Mouse (Mus musculus) inflammation-experienced regulatory T-cells, adult 6 months (primary cell): ENCODE data around the gene Dync2li1. TPM values are rescaled to one million over a fixed set of nuclear protein-coding genes. Genes with fewer than 3 reads are reported as not detected.

Source experiments
- ATAC-seq: one replicate; pipeline ENCODE4 v1.8.0; 2017
- polyA plus RNA-seq, 3 experiments: library from polyadenylated mRNA; unstranded; fragments of 100-300 nt; shearing (Covaris generic); gene quantifications; one replicate each; pipeline ENCODE4 v1.2.1; 2017

The Dync2li1 gene
- 1 to 10 TPM in 2 of 3 experiments, under 1 TPM in 1; 0.79 to 1.9 (median 1.6) TPM for polyA plus RNA-seq

- peak; percentile 100 for ATAC-seq
These were observed at the start of gene Dync2li1 for GRCm38 (mm10) chr17:84626276-84626856. Dync2li1 (plus strand) TSS chr17:84626496.

GRCm38 (mm10) chr17:84576621-84577293 is 49.5 kb upstream of the Dync2li1 start:
- ATAC-seq = no peak

- no peak for ATAC-seq
These were observed 47.0 kb upstream of the Dync2li1 start for GRCm38 (mm10) chr17:84579249-84579648.

- no peak for ATAC-seq
These were observed 46.5 kb upstream of the Dync2li1 start for GRCm38 (mm10) chr17:84579817-84580216.

- ATAC-seq = no peak
These were observed 45.5 kb upstream of the Dync2li1 start for GRCm38 (mm10) chr17:84580821-84581220.

- no peak for ATAC-seq
These were observed 44.4 kb upstream of the Dync2li1 start for GRCm38 (mm10) chr17:84581740-84582414.

GRCm38 (mm10) chr17:84584107-84584506 is 42.2 kb upstream of the Dync2li1 start:
- no peak for ATAC-seq

GRCm38 (mm10) chr17:84585104-84585503 is 41.2 kb upstream of the Dync2li1 start:
- no peak for ATAC-seq

GRCm38 (mm10) chr17:84590065-84590464 is 36.2 kb upstream of the Dync2li1 start:
- no peak for ATAC-seq

- no peak for ATAC-seq
These were observed 34.7 kb upstream of the Dync2li1 start for GRCm38 (mm10) chr17:84591431-84592150.

GRCm38 (mm10) chr17:84596015-84596441 is 30.3 kb upstream of the Dync2li1 start:
- ATAC-seq = no peak

GRCm38 (mm10) chr17:84596501-84596900 is 29.8 kb upstream of the Dync2li1 start:
- no peak for ATAC-seq

GRCm38 (mm10) chr17:84597859-84598258 is 28.4 kb upstream of the Dync2li1 start:
- no peak for ATAC-seq

- ATAC-seq = no peak
These were observed 27.4 kb upstream of the Dync2li1 start for GRCm38 (mm10) chr17:84598928-84599327.

- no peak for ATAC-seq
These were observed 26.0 kb upstream of the Dync2li1 start for GRCm38 (mm10) chr17:84600051-84600983.

- no peak for ATAC-seq
These were observed 24.5 kb upstream of the Dync2li1 start for GRCm38 (mm10) chr17:84601805-84602204.

GRCm38 (mm10) chr17:84603202-84603627 is 23.1 kb upstream of the Dync2li1 start:
- no peak for ATAC-seq

- ATAC-seq = no peak
These were observed 22.4 kb upstream of the Dync2li1 start for GRCm38 (mm10) chr17:84603709-84604420.

GRCm38 (mm10) chr17:84606976-84607375 is 19.3 kb upstream of the Dync2li1 start:
- ATAC-seq = no peak

- no peak for ATAC-seq
These were observed 18.7 kb upstream of the Dync2li1 start for GRCm38 (mm10) chr17:84607617-84608016.

GRCm38 (mm10) chr17:84608606-84609005 is 17.7 kb upstream of the Dync2li1 start:
- no peak for ATAC-seq
